Mouse (Mus musculus) CD4-positive naive resting alpha-beta T cell, adult 57 days (primary cell): ENCODE data around the gene Vmac. TPM values are rescaled to one million over a fixed set of nuclear protein-coding genes. Genes with fewer than 3 reads are reported as not detected.

Experiments used
- total RNA-seq: library from RNA; stranded (reverse); gene quantifications from one replicate; pipeline ENCODE4 v1.2.4, GENCODE M21; 2023

Vmac gene
- 10.4 TPM for total RNA-seq

GRCm38 (mm10) chr17:56717363-56718058 lies at the start of gene Vmac, which contains the start of gene Ndufa11:
Vmac (minus strand) TSS chr17:56718022.
Ndufa11 (plus strand) TSS chr17:56717767.

GRCm38 (mm10) chr17:56764474-56765354 lies 46.9 kb upstream of the Vmac start, which contains the start of gene Dus3l:
Dus3l (plus strand) TSS chr17:56764757.

GRCm38 (mm10) chr17:56757416-56758123 lies 39.7 kb upstream of the Vmac start, which contains the start of gene Nrtn:
Nrtn (minus strand) TSS chr17:56757530.

GRCm38 (mm10) chr17:56672941-56673646 lies 44.7 kb downstream of the Vmac start, which contains the start of gene Ranbp3:
Ranbp3 (plus strand) TSS chr17:56673294.

Other genes with a start within 250 kb of the Vmac start
- 11.4 TPM for gene Ptprs, start 241.5 kb downstream of the Vmac start, total RNA-seq
- gene Znrf4, start 205.6 kb downstream of the Vmac start, total RNA-seq = not detected
- gene Gm20219, start 163.6 kb downstream of the Vmac start, total RNA-seq = 12.2 TPM
- gene Safb2, start 133.4 kb downstream of the Vmac start, total RNA-seq = 425 TPM
- gene Safb, start 133.2 kb downstream of the Vmac start, total RNA-seq = 300 TPM
- 94.2 TPM for gene 2410015M20Rik, start 108.3 kb downstream of the Vmac start, total RNA-seq
- 1,819 TPM for gene Rpl36, start 104.6 kb downstream of the Vmac start, total RNA-seq
- 51.3 TPM for gene Lonp1, start 91.1 kb downstream of the Vmac start, total RNA-seq
- gene Catsperd, start 89.9 kb downstream of the Vmac start, total RNA-seq = 0.59 TPM
- gene Ranbp3, start 44.7 kb downstream of the Vmac start, total RNA-seq = 111 TPM
- gene Ndufa11, start 255 bp downstream of the Vmac start, total RNA-seq = 64.4 TPM
- not detected for gene Nrtn, start 39.5 kb upstream of the Vmac start, total RNA-seq
- 60.2 TPM for gene Dus3l, start 46.7 kb upstream of the Vmac start, total RNA-seq
- 1.5 TPM for gene Prr22, start 52.2 kb upstream of the Vmac start, total RNA-seq
- gene Rfx2, start 113.0 kb upstream of the Vmac start, total RNA-seq = 17.7 TPM
- gene Acsbg2, start 156.4 kb upstream of the Vmac start, total RNA-seq = not detected
- 0.65 TPM for gene 1700061G19Rik, start 157.5 kb upstream of the Vmac start, total RNA-seq
- 37.9 TPM for gene Mllt1, start 217.4 kb upstream of the Vmac start, total RNA-seq